Mouse (Mus musculus): Measurements from ENCODE around the gene Dzip1l. TPM values are rescaled to one million over a fixed set of nuclear protein-coding genes. Genes with fewer than 3 reads are reported as not detected.

Gene Dzip1l
- total and polyA plus RNA-seq, 3 experiments, result not detected

- no peaks in the 10 kb centered on the region for H3K4me1 ChIP-seq (ENCODE audit: control insufficient read depth in 1 of 2, insufficient read depth in 2 of 2, low read length in 2 of 2)
- no peak overlapping the region for H3K9ac ChIP-seq (ENCODE audit: control insufficient read depth, low read depth, low read length, poor library complexity, severe bottlenecking)
- H3K9me3 ChIP-seq (replicated peaks; ENCODE audit: insufficient read depth, low read length), result no peaks in the 10 kb centered on the region
- no peak overlapping the region for H3K27ac ChIP-seq (ENCODE audit: control insufficient read depth, low read depth, low read length)
- no peaks in the 10 kb centered on the region for H3K79me2 ChIP-seq (ENCODE audit: control insufficient read depth, insufficient read depth, low read length, poor library complexity)
- H3K36me3 ChIP-seq (ENCODE audit: control insufficient read depth in 1 of 2, insufficient read depth in 2 of 2, low read length in 2 of 2), result no peaks in the 10 kb centered on the region
- DNase-seq (ENCODE audit: low read depth, low spot score), result no peak
- no peak for TF ChIP-seq CTCF (IDR thresholded peaks at IDR 0.05 in 2 of 3, conservative IDR thresholded peaks at IDR 0.05 in 1 of 3; ENCODE audit: control insufficient read depth in 1 of 3, insufficient read depth in 1 of 3, low read depth in 2 of 3, low read length in 3 of 3, poor library complexity in 1 of 3, severe bottlenecking in 1 of 3)
- no peak for TF ChIP-seq POLR2AphosphoS5 (IDR thresholded peaks at IDR 0.05; ENCODE audit: borderline replicate concordance, low read depth, low read length)
- no peak for TF ChIP-seq RAD21 (IDR thresholded peaks at IDR 0.05; ENCODE audit: low read depth, low read length)
- TF ChIP-seq ZC3H11A (IDR thresholded peaks at IDR 0.05; ENCODE audit: low read depth, low read length), result no peak
- no peak for TF ChIP-seq TBP (IDR thresholded peaks at IDR 0.05; ENCODE audit: low read depth, low read length)
- no peak for TF ChIP-seq TCF12 (IDR thresholded peaks at IDR 0.05; ENCODE audit: low read depth, low read length)
- no peak for TF ChIP-seq BHLHE40 (IDR thresholded peaks at IDR 0.05; ENCODE audit: borderline replicate concordance, low read depth, low read length)
- TF ChIP-seq SMC3 (IDR thresholded peaks at IDR 0.05; ENCODE audit: low read depth, low read length), result no peak
- no peak for TF ChIP-seq MAFK (IDR thresholded peaks at IDR 0.05; ENCODE audit: borderline replicate concordance, low read depth, low read length)
- TF ChIP-seq RCOR1 (IDR thresholded peaks at IDR 0.05; ENCODE audit: low read depth, low read length), result no peak
- TF ChIP-seq CHD1 (IDR thresholded peaks at IDR 0.05; ENCODE audit: low read depth, low read length), result no peak
- TF ChIP-seq TAL1 (IDR thresholded peaks at IDR 0.05; ENCODE audit: low read length), result no peak
- TF ChIP-seq CHD2 (IDR thresholded peaks at IDR 0.05; ENCODE audit: low read length), result no peak
- TF ChIP-seq KAT2A (conservative IDR thresholded peaks at IDR 0.05; ENCODE audit: low read depth, low read length), result no peak
- TF ChIP-seq NELFE (IDR thresholded peaks at IDR 0.05; ENCODE audit: low read depth, low read length), result no peak
- no peak for TF ChIP-seq MAZ (IDR thresholded peaks at IDR 0.05; ENCODE audit: low read depth, low read length)
- no peak for TF ChIP-seq POLR2AphosphoS2 (IDR thresholded peaks at IDR 0.05; ENCODE audit: low read length)
- no peaks in the 10 kb centered on the region; a peak in 1 of 4 replicates for H3K27me3 ChIP-seq (ENCODE audit: control insufficient read depth in 1 of 2, insufficient read depth in 2 of 2, low read length in 2 of 2)
- H3K4me3 ChIP-seq (ENCODE audit: control insufficient read depth in 1 of 2, insufficient read depth in 1 of 2, low read depth in 2 of 2, low read length in 2 of 2), result no peak overlapping the region
Observed at GRCm38 (mm10) chr9:99681980-99682570, 52.8 kb downstream of the Dzip1l start.

GRCm38 (mm10) chr9:99685061-99685521 is 55.8 kb downstream of the Dzip1l start:
- no peaks in the 10 kb centered on the region for H3K9me3 ChIP-seq (replicated peaks; ENCODE audit: insufficient read depth, low read length)
- no peaks in the 10 kb centered on the region for H3K4me1 ChIP-seq (ENCODE audit: control insufficient read depth in 1 of 2, insufficient read depth in 2 of 2, low read length in 2 of 2)
- H3K36me3 ChIP-seq (ENCODE audit: control insufficient read depth in 1 of 2, insufficient read depth in 2 of 2, low read length in 2 of 2), result no peaks in the 10 kb centered on the region
- DNase-seq (ENCODE audit: low read depth, low spot score), result no peak
- H3K9ac ChIP-seq (ENCODE audit: control insufficient read depth, low read depth, low read length, poor library complexity, severe bottlenecking), result no peak overlapping the region
- H3K79me2 ChIP-seq (ENCODE audit: control insufficient read depth, insufficient read depth, low read length, poor library complexity), result no peaks in the 10 kb centered on the region
- H3K27me3 ChIP-seq (ENCODE audit: control insufficient read depth in 1 of 2, insufficient read depth in 2 of 2, low read length in 2 of 2), result no peaks in the 10 kb centered on the region; a peak in 1 of 4 replicates
- no peak overlapping the region for H3K4me3 ChIP-seq (ENCODE audit: control insufficient read depth in 1 of 2, insufficient read depth in 1 of 2, low read depth in 2 of 2, low read length in 2 of 2)
- TF ChIP-seq ZKSCAN1 (IDR thresholded peaks at IDR 0.05; ENCODE audit: low read depth, low read length) (no peak), MEF2A (IDR thresholded peaks at IDR 0.05; ENCODE audit: extremely low read depth, insufficient replicate concordance, low read depth, low read length, poor library complexity, severe bottlenecking) (no peak), JUND (IDR thresholded peaks at IDR 0.05; ENCODE audit: low read depth, low read length) (no peak), EP300 (IDR thresholded peaks at IDR 0.05; ENCODE audit: low read depth in 1 of 2, low read length in 2 of 2) (no peak)
- no peak overlapping the region for H3K27ac ChIP-seq (ENCODE audit: control insufficient read depth, low read depth, low read length)

Measured in MEL (cell line).